Mouse (Mus musculus): Measurements from ENCODE around the gene Ctbp2.
A peak's percentile ranks its signal among the peaks of the same experiment; 100 is the strongest.

GRCm38 (mm10) chr7:132994120-132994519 lies 130.0 kb downstream of the Ctbp2 start:
- TF ChIP-seq CTCF (IDR thresholded peaks at IDR 0.05 in 2 of 3, conservative IDR thresholded peaks at IDR 0.05 in 1 of 3; ENCODE audit: control insufficient read depth in 1 of 3, insufficient read depth in 1 of 3, low read depth in 2 of 3, low read length in 3 of 3, poor library complexity in 1 of 3, severe bottlenecking in 1 of 3) (peak; percentile 19 to 39 (median 22); a peak in 5 of 6 replicates), EP300 (IDR thresholded peaks at IDR 0.05; ENCODE audit: low read depth in 1 of 2, low read length in 2 of 2) (no peak), CHD1 (IDR thresholded peaks at IDR 0.05; ENCODE audit: low read depth, low read length) (no peak), USF1 (IDR thresholded peaks at IDR 0.05; ENCODE audit: low read depth, low read length) (no peak), HCFC1 (IDR thresholded peaks at IDR 0.05; ENCODE audit: low read depth, low read length) (no peak), CHD2 (IDR thresholded peaks at IDR 0.05; ENCODE audit: low read length) (no peak), GATA1 (IDR thresholded peaks at IDR 0.05; ENCODE audit: low read depth, low read length) (no peak), E2F4 (IDR thresholded peaks at IDR 0.05; ENCODE audit: borderline replicate concordance, low read depth, low read length) (no peak), MAX (IDR thresholded peaks at IDR 0.05; ENCODE audit: low read length) (no peak), ZKSCAN1 (IDR thresholded peaks at IDR 0.05; ENCODE audit: low read depth, low read length) (no peak), GABPA (IDR thresholded peaks at IDR 0.05; ENCODE audit: low read depth, low read length) (no peak), RCOR1 (IDR thresholded peaks at IDR 0.05; ENCODE audit: low read depth, low read length) (no peak), SMC3 (IDR thresholded peaks at IDR 0.05; ENCODE audit: low read depth, low read length) (peak; percentile 35; the same call in 1 of the 2 replicates)
